Mouse (Mus musculus) fibroblast of lung, adult 2 months (primary cell): ENCODE measurements around the gene Rgp1.
"Not testable (repeated sequence)": the region's sequence is repeated elsewhere in the genome, so short reads cannot be mapped to it uniquely, and the experiment has no call there.

Source experiments
- DNase-seq: peaks from one replicate; pipeline ENCODE4 v3.0.0-alpha.2; 2011; ENCODE audit warnings: low read depth

The Rgp1 gene

DNA sequence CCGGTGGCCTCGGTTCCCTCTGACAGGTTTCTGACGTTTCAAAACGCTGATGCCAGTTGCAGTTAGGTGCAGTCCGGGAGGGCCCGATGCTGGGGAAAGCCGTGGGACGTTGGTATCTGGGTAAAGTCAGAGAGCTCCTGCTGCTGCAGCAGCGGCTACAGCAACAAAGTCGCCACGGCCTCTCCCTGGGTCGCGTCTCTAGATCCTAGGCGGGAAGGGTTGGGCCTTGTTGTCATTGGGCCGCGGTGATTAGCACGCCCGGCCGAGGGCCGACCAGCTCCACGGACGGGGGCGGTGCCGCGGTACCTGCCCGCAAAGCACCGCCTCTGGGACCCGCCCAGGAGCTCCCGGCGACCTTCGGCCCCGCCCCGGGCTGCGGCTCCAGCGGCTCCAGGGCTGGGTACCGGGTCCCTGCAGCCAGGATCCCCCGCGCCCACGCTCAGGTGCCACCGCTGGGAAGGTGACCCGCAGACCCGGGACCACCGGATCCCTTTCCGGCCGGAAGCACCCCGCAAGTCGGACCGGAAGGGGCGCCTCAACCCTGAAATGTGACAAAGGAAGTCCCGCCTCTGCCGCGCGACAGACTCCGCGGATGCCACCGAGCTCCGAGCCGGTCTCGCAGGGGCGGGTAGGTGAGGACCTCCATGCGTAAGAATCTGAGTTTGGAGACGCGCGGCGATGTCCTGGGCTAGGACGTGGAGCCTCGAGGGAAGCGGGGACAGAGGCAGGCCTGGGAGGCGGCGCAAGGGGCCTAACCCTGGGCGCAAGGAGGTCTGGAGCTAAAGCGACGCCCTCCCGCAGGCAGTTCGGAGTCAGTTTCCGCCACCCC lies at the start of gene Rgp1, which contains the start of gene Gba2:
Rgp1 (plus strand) TSS at position 340 of the 829 bp plus-strand sequence.
Gba2 (minus strand) TSS at position 498 of the 829 bp plus-strand sequence.
- no peak for DNase-seq

- DNase-seq = no peak
These were observed 48.4 kb upstream of the Rgp1 start for GRCm38 (mm10) chr4:43530081-43530501.

- no peak for DNase-seq
These were observed 47.9 kb upstream of the Rgp1 start for GRCm38 (mm10) chr4:43530581-43530980.

DNA sequence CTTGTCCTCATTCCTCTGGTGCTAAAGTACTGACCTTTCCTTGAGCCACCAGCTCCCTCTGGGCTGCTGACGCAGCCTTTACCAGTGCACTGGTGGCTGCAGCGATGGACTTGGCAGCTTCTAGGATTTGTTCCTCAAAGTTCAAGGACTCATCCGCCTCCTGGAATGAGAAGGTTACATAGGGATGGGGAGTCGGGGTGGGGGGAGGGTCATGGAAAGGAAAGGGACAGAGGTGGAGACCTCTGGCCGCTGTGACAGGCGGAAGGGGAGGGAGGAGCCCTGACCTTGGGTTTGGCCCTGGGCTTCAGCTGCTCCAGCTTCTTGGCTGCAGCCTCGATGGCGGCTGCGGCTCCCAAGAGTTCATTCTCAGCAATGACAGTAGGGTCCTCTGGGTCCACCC lies 45.2 kb upstream of the Rgp1 start:
- no peak for DNase-seq

GRCm38 (mm10) chr4:43535628-43536027 lies 42.9 kb upstream of the Rgp1 start:
- no peak for DNase-seq

- no peak for DNase-seq
These were observed 42.5 kb upstream of the Rgp1 start for GRCm38 (mm10) chr4:43536031-43536430.

DNA sequence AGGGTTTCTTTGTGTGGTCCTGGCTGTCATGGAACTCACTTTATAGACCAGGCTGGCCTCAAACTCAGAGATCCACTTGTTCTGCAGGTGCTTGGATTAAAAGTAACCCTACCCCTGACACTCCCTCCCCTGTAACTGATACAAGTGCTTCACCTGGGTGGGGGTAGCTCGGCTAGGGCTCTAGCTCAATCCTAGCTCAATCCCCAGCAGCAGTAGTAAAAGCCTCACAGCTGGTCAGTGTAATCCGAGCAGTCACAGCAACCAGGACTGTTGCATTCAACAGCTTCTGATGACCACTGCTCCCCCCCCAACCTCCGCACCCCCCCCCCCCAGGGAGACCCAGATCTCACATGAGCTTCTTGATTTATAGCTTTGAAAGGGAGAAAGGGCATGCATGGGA lies 36.5 kb upstream of the Rgp1 start:
- DNase-seq = no peak

DNA sequence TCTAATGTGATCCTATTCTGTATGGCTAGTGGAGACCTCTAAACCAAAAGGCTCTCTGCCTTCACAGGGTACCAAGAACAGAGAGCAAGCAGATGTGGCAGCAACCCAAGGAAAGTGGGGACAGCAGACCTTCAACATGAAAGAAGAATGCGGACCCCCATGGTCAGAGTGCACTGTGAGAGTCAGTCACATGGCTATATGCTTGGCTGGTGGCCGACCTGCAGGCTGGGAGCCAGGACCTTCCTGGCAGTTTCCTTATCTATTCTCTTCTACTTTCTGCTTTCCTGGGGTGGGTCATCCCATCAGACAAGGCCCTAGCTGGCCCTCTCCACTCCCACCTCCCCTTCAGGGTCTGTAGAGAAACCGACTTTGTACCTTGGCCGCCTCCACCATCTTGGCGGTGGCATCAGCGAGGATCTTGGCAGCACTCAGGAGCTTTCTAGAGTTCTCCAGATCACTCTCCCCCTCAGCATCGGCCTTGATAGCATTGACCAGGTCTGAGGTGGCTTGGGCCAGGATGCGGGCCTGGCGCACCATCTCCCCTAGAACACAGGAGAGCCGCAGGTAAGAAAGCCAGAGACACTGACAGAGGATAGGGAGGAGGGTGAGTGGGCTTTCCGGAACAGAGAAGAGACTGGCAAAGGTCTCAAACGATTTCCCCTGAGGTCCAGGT lies 32.0 kb upstream of the Rgp1 start:
- no peak for DNase-seq

DNA sequence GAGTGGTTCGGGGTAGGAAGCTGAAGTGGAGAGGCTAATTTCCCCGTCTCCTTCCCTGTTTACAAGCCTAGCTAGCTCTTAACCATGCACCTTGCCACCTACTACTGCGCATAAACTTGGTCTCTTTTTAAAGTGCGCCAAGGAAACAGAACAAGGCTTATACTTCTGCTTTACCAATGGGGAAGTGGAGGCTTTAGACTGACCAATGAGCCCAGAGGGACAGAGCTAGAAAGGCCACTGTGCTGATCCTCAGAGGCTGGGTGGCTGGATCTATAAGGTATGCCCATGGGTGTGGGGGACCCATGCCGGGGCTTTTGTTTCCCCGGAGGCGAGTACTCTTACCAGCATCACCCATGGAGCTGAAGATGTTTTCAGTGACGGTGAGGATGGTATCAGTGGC lies 31.4 kb upstream of the Rgp1 start:
- no peak for DNase-seq

- no peak for DNase-seq
These were observed 29.5 kb upstream of the Rgp1 start for GRCm38 (mm10) chr4:43549055-43549454.

GRCm38 (mm10) chr4:43551854-43552253 lies 26.7 kb upstream of the Rgp1 start:
- DNase-seq = not testable (repeated sequence)

- DNase-seq = no peak
These were observed 26.1 kb upstream of the Rgp1 start for GRCm38 (mm10) chr4:43552437-43552836.

DNA sequence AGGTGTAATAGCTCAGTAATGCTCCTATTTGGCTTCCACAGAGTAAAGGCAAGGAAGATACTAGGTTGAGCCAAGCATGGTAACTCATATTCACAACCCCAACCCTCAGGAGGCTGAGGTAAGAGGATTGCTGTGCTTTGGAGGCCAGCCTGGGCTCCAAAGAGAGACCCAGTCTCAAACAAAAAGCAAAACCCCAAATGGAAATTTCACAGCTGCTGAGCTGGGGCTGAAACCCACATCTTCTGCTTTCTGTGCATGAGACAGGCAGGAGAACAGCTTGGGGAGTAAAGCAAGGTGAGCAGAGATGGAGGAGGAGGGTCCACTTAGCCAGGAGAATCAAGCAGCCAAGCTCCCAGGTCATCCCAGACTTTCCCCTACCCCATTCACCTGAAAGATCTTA lies 24.6 kb upstream of the Rgp1 start:
- no peak for DNase-seq

GRCm38 (mm10) chr4:43555926-43556325 lies 22.6 kb upstream of the Rgp1 start:
- DNase-seq = no peak

DNA sequence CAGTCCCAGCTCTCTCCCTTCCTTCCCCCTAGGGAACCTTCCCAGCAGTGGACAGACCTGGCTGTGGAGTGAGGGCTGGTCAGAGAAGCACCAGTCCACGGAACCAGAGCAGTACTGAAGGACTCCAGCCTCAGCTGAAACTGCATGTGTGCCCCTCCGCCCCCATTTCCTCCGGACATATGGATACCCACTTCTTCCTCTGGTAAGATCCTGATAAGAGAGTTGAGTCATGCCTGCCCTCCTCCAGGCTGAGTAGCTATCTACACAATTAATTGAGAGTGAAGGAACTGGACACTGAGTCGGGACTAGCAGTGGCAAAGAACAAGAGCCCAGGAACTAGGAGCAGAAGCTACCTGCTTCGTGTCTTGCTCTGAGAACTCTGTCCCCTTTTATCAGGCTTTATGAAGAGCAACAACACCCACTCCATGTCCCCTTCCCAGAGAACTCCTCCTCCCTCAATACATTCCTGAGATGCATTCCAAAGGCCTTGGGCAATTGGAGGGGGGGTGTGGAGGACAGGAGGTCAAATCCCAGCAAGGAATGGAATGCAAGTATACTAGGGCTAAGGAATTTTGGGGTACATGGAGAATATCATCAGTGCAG lies 20.4 kb upstream of the Rgp1 start:
- DNase-seq = no peak

DNA sequence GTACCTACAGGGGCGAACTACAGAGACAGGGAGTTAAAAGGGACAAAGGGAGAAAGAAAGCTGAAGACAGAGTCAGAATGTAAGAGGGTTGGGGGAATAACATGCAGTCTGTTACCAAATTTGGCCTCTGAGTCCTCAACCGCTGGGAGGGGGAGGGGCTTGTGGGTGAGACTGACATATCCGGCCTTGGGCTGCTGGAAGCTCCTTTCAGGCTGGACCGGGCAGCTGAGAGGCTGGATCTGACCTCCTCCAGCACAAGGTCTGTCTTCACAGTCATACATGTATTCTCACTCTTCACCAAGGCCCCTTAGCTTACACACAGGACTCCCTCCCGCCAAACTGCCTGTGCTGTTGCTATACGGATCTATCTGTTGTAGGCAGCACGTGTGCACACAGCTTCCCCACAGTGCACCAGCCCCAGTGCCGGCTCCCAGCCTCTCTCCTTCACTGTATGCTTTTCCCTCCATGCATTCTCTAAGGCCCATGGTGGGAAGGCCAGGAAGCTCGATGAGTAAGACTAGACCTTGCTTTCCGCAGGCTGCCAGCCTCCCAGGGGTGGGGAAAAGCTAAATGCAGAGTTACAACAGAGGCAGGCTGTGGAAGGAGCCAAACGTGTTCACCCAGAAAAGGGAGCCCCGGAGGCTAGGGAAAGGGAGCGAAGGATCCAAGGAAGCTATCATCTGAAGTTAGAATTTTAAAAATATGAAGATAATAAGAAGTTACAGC lies 19.7 kb upstream of the Rgp1 start:
- DNase-seq = peak; percentile 56

GRCm38 (mm10) chr4:43559519-43560242 lies 18.8 kb upstream of the Rgp1 start:
- no peak for DNase-seq

DNA sequence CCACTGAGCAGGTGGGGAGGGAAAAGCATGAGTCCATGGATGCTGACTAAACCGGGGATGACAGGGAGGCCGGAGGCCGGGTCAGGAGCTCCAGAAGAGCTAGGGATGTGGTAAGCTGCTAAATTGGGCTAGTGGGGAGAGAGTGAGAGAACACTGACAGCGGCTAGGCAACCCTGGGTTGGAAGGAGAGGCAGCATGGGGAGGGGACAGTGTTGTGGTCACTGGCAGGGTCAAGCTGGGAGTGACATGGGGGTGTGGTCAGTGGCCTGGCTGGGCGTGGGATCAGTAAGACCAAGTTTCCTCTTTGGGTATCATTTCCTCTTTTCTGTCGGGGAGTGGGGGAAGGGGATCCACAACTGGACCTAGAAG lies 18.3 kb upstream of the Rgp1 start:
- no peak for DNase-seq

- DNase-seq = no peak
These were observed 17.5 kb upstream of the Rgp1 start for GRCm38 (mm10) chr4:43560976-43561375.

DNA sequence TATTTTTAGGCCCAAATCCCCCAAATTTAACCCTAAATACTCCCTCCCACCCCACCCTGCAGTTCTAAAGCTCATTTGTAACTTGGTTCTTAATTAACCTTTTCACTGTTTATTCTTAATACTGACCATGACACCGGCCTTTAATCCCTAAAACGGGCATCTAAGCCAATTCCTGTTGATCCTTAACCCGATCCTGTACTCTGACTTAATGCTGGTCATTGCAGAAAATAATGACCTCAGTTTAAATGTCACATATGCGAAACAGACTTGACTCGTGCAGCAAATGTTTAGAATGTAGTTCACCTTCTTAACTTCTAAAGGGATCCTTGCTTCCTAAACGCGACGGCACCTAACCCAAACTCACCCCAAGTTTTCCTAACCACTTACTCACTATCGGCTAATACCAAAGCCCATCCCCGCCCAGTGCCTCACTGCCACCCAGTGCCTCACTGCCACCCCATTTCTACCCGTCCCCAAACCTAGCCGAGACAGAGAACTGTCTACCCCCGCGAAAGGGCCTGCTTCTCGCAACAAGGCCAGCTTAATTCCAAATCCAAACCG lies 17.0 kb upstream of the Rgp1 start:
- no peak for DNase-seq

DNA sequence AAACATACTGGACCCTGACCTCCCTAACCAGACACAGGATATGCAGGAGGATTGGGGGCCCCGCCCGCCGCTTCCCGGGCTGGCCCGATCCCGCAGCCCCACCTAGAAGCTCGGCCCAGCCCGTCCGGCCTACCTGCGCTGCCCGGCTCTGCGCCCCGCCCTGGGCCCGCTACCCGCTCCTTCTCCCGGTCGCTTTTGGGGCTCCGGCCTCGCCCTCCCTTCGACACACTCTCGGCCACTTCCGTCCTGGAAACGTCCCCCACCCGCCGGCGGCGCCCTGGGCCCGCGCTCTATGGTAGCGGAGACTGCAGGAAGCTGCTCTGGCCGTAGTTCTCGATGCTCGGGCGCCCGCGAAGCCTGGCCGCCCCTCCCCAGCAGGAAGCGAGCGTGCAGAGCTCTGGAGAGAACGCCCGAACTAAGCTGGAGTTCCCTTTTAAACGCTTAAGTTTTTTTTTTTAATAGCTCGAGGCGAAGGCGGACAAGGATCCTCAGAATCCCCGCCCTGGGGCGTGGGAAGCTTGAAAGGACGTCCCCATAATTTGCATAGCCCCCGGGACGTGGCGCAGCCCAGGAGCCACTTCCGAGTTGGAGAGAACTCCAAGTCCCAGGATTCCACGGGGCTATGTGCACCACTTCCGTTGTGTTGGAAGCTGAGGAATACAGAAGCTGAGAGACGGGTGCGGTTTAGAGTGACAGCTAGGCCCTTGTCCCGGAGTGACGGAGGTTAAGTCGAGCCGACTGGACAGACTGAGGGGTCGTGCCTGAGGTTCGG lies 16.3 kb upstream of the Rgp1 start, which contains the start of the genes Creb3 and Tln1:
Creb3 (plus strand) TSS at position 336 of the 772 bp plus-strand sequence.
Tln1 (minus strand) TSS at position 695 of the 772 bp plus-strand sequence.
- peak; percentile 94 for DNase-seq
